Mouse (Mus musculus) spleen, adult 2 months (tissue): ENCODE measurements at regions not wholly inside any gene's neighbourhood (a gene's known extent, or its start where the extent isn't known, plus 50 kb on each side); places are given as distances from the start of the nearest gene placed in this dataset.

Source experiments
- CTCF ChIP-seq: fragments of 200-500 bp; IDR thresholded peaks from 2 replicates; pipeline ENCODE4 v1.5.1; 2011; ENCODE audit warnings: mild to moderate bottlenecking, inconsistent platforms; ENCODE audit not compliant: insufficient read depth, insufficient read length, insufficient replicate concordance; ENCODE audit errors: extremely low read depth
- POLR2A ChIP-seq: fragments of 200-500 bp; IDR thresholded peaks from 2 replicates; pipeline ENCODE4 v1.6.1; 2011; ENCODE audit warnings: low read depth, low read length, inconsistent platforms

DNA sequence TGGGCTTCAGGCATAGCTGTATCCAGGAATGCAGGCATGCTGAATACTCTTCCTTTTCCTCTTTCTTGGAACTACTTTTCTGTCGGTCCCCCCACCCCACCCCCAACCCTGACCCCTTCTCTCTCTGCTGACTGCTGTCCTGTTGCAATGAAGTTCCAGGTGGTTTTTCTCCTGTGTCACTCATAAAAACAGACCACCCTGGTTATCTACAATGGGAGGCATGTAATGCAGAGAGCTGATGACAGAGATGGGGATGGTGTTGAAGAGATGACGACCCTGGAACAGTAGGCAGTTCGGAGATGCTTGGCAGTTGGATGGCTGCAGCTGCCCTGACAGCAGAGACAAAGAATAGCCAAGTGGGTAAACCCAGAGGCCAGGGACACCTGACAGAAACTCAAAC lies 195.5 kb downstream of the Rybp start:
- no peak for TF ChIP-seq CTCF
- TF ChIP-seq POLR2A: no peak
